28 mouse cellular contexts compared by ENCODE assay signal in genomic region chr3:138014725-138015124, GRCm38 (mm10). TPM values are rescaled to one million over a fixed set of nuclear protein-coding genes. Genes with fewer than 3 reads are reported as not detected.
"Had no signal": no experiment of that assay in that cellular context is flagged by ENCODE, and none has a peak within 500 bp of the region (broad histone marks: within the 10 kb centered on the region; RNA-seq: fewer than 3 reads in every experiment).

No protein-coding gene starts in this region.

- H3K27ac ChIP-seq: kidney, embryonic 15.5 days; limb, embryonic 12.5 days; limb, embryonic 15.5 days; liver, embryonic 14.5 days; macrophage; midbrain, embryonic 12.5 days; neural tube, embryonic 13.5 days had no signal

- ATAC-seq: liver, postnatal 0 days; lung, postnatal 0 days; midbrain, embryonic 16.5 days had no signal

- H3K27me3 ChIP-seq: kidney, embryonic 15.5 days; limb, embryonic 12.5 days; limb, embryonic 15.5 days; midbrain, embryonic 12.5 days; neural tube, embryonic 13.5 days had no signal

- H3K9ac ChIP-seq: kidney, embryonic 15.5 days; limb, embryonic 12.5 days; limb, embryonic 15.5 days; liver, embryonic 14.5 days; liver, postnatal 0 days; lung, embryonic 14.5 days; midbrain, embryonic 12.5 days; neural tube, embryonic 13.5 days had no signal

- H3K4me2 ChIP-seq: kidney, embryonic 15.5 days; limb, embryonic 12.5 days; limb, embryonic 15.5 days; liver, embryonic 11.5 days; lung, embryonic 14.5 days; midbrain, embryonic 12.5 days; neural tube, embryonic 13.5 days had no signal

- H3K36me3 ChIP-seq: kidney, embryonic 15.5 days; limb, embryonic 12.5 days; limb, embryonic 15.5 days; midbrain, embryonic 12.5 days; neural tube, embryonic 13.5 days had no signal

- H3K4me3 ChIP-seq: kidney, embryonic 15.5 days; limb, embryonic 12.5 days; limb, embryonic 15.5 days; midbrain, embryonic 12.5 days; myocyte; neural tube, embryonic 13.5 days had no signal

- H3K9me3 ChIP-seq: kidney, embryonic 15.5 days; limb, embryonic 15.5 days; neural tube, embryonic 13.5 days had no signal

- H3K4me1 ChIP-seq: kidney, embryonic 15.5 days; limb, embryonic 12.5 days; midbrain, embryonic 12.5 days had no signal

- DNase-seq: kidney, adult 11 months; kidney, adult 8-10 months; kidney, postnatal 14 days; kidney, postnatal 4 days; left cerebral cortex, postnatal 4 days; liver, postnatal 0 days; lung, embryonic 14.5 days; retina, postnatal 1 day; right cerebral cortex, postnatal 25 days; thymus, postnatal 36 days had no signal

RNA-seq across cellular contexts. Expression of gene 1110002E22Rik, which starts 50.1 kb away (rescaled TPM):
- total RNA-seq: megakaryocyte, adult 5-6 weeks; monocyte, adult 5-6 weeks had no signal
- polyA plus RNA-seq: macrophage had no signal

RNA-seq across cellular contexts. Expression of gene Gm5105, which starts 52.5 kb away (rescaled TPM):
- total RNA-seq: layer of hippocampus, adult 18-20 months; left cerebral cortex, postnatal 14 days; left cerebral cortex, postnatal 4 days; megakaryocyte, adult 5-6 weeks; neutrophil, adult 5-6 weeks had no signal
- polyA plus RNA-seq: kidney, embryonic 15.5 days; liver, embryonic 11.5 days; liver, embryonic 14.5 days; liver, postnatal 0 days; lung, embryonic 14.5 days; macrophage; midbrain, embryonic 12.5 days; spleen, adult 2 months; stomach, embryonic 14.5 days had no signal
